Mouse (Mus musculus) heart, postnatal 0 days (tissue): Measurements from ENCODE around the gene Ncstn.

Experiments
- CTCF ChIP-seq: IDR thresholded peaks from 2 replicates; pipeline ENCODE4 v1.5.1; 2016; ENCODE audit warnings: antibody characterized with exemption, control low read depth, low read depth
- EP300 ChIP-seq: IDR thresholded peaks from 2 replicates; pipeline ENCODE4 v1.6.1; 2016; ENCODE audit warnings: antibody characterized with exemption, low read depth

- TF ChIP-seq EP300 = no peak
- TF ChIP-seq CTCF = no peak
Observed at GRCm38 (mm10) chr1:172064613-172065141, 17.9 kb downstream of the Ncstn start.
